Mouse (Mus musculus) myocyte (in vitro differentiated cells): ENCODE measurements around the gene Lrrc8b. TPM values are rescaled to one million over a fixed set of nuclear protein-coding genes. Genes with fewer than 3 reads are reported as not detected.

ENCODE experiments used
- H3K27me3 ChIP-seq: one replicate; pipeline ENCODE4 v1.6.1; 2011; ENCODE audit not compliant: control insufficient read depth, insufficient read depth, insufficient read length
- H3K36me3 ChIP-seq: one replicate; pipeline ENCODE4 v1.6.1; 2011; ENCODE audit not compliant: control insufficient read depth, insufficient read depth
- H3K4me2 ChIP-seq: one replicate; pipeline ENCODE4 v1.6.1; 2011; ENCODE audit warnings: low read depth, control low read depth
- H3K4me3 ChIP-seq: one replicate; pipeline ENCODE4 v1.5.1; 2011; ENCODE audit warnings: mild to moderate bottlenecking, control low read depth, moderate library complexity
- H3K79me2 ChIP-seq: one replicate; pipeline ENCODE4 v1.6.1; 2011; ENCODE audit not compliant: control insufficient read depth, insufficient read depth
- H3ac ChIP-seq: one replicate; pipeline ENCODE4 v1.6.1; 2011; ENCODE audit not compliant: control insufficient read depth, insufficient read length
- CEBPB ChIP-seq: IDR thresholded peaks from 2 replicates; pipeline ENCODE4 v1.6.1; 2011; ENCODE audit warnings: mild to moderate bottlenecking, moderate library complexity; ENCODE audit not compliant: poor library complexity, insufficient read depth, severe bottlenecking
- E2F4 ChIP-seq: IDR thresholded peaks from one replicate; pipeline ENCODE4 v1.6.1; 2011; ENCODE audit warnings: mild to moderate bottlenecking, control low read depth, moderate library complexity; ENCODE audit not compliant: insufficient read depth
- MAX ChIP-seq: IDR thresholded peaks from one replicate; pipeline ENCODE4 v1.6.1; 2011; ENCODE audit warnings: low read depth, mild to moderate bottlenecking, control low read depth
- MYOD1 ChIP-seq, 3 experiments: IDR thresholded peaks; one replicate each; pipeline ENCODE4 v1.6.1; 2011; ENCODE audit warnings: control low read depth in 2 of 3, low read depth in 2 of 3, mild to moderate bottlenecking in 2 of 3, moderate library complexity in 1 of 3; ENCODE audit not compliant: insufficient read length in 2 of 3, control insufficient read depth in 1 of 3
- MYOG ChIP-seq, 3 experiments: IDR thresholded peaks; one replicate each; pipeline ENCODE4 v1.6.1; 2011; ENCODE audit warnings: control low read depth in 2 of 3, low read depth in 2 of 3, mild to moderate bottlenecking in 2 of 3; ENCODE audit not compliant: insufficient read length in 2 of 3, control insufficient read depth in 1 of 3, insufficient read depth in 1 of 3
- POLR2A ChIP-seq: IDR thresholded peaks from one replicate; pipeline ENCODE4 v1.6.1; 2011; ENCODE audit warnings: low read depth, mild to moderate bottlenecking, control low read depth, moderate library complexity; ENCODE audit not compliant: insufficient read length
- POLR2AphosphoS2 ChIP-seq: IDR thresholded peaks from one replicate; pipeline ENCODE4 v1.6.1; 2011; ENCODE audit warnings: low read depth, control low read depth; ENCODE audit not compliant: insufficient read length
- REST ChIP-seq: IDR thresholded peaks from one replicate; pipeline ENCODE4 v1.6.1; 2011; ENCODE audit warnings: mild to moderate bottlenecking, control low read depth, moderate library complexity; ENCODE audit not compliant: insufficient read depth, insufficient read length
- SRF ChIP-seq: IDR thresholded peaks from one replicate; pipeline ENCODE4 v1.6.1; 2011; ENCODE audit warnings: low read depth; ENCODE audit not compliant: control insufficient read depth, insufficient read length
- TCF12 ChIP-seq: IDR thresholded peaks from one replicate; pipeline ENCODE4 v1.6.1; 2011; ENCODE audit warnings: mild to moderate bottlenecking, control low read depth; ENCODE audit not compliant: poor library complexity, insufficient read depth, severe bottlenecking
- TCF3 ChIP-seq: IDR thresholded peaks from one replicate; pipeline ENCODE4 v1.6.1; 2011; ENCODE audit warnings: low read depth, control low read depth; ENCODE audit not compliant: insufficient read length
- USF1 ChIP-seq: IDR thresholded peaks from one replicate; pipeline ENCODE4 v1.6.1; 2011; ENCODE audit warnings: low read depth, mild to moderate bottlenecking, control low read depth, moderate library complexity
- polyA plus RNA-seq: library from polyadenylated mRNA; unstranded; fragments of >200 nt; fragmentation: generic; extraction: Trizol; gene quantifications from one replicate; pipeline ENCODE4 v1.2.1, GENCODE M21; 2012; ENCODE audit warnings: missing spikeins

The Lrrc8b gene
- polyA plus RNA-seq, 1 experiment: 4.4 TPM

DNA sequence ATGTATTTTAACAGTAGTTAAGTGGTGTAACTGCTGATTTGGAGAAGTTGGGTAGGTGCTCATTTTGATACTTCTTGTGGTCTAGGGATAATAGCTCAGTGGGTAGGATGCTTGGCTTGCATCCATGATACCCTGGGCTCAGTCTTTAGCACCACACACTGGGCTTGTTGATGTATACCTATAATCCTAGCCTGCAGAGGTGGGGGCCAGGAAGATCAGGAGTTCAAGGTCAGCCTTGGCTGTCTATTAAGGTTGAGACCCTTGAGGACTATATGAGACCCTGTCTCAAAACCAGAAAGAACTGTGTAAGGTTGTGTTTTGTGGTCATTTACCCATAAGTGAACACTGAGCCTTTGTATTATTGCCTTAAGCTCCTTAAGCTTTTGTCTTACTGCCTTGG lies 49.1 kb downstream of the Lrrc8b start:
- Histone ChIP-seq H3K36me3 (no peaks in the 10 kb centered on the region), H3K27me3 (no peaks in the 10 kb centered on the region), H3K4me2 (no peak overlapping the region), H3ac (no peak overlapping the region), H3K79me2 (no peaks in the 10 kb centered on the region), H3K4me3 (no peak overlapping the region)
- no peak for TF ChIP-seq MAX
- TF ChIP-seq REST: no peak
- no peak for TF ChIP-seq TCF12
- TF ChIP-seq MYOG (IDR thresholded peaks at IDR 0.05; ENCODE audit: control insufficient read depth in 1 of 3, insufficient read depth in 1 of 3, insufficient read length in 2 of 3, low read depth in 2 of 3): no peak
- no peak for TF ChIP-seq CEBPB
- TF ChIP-seq POLR2A: no peak
- no peak for TF ChIP-seq E2F4
- no peak for TF ChIP-seq SRF
- no peak for TF ChIP-seq POLR2AphosphoS2
- TF ChIP-seq USF1: no peak
- TF ChIP-seq TCF3: no peak
- TF ChIP-seq MYOD1 (IDR thresholded peaks at IDR 0.05; ENCODE audit: control insufficient read depth in 1 of 3, insufficient read length in 2 of 3, low read depth in 2 of 3): no peak

DNA sequence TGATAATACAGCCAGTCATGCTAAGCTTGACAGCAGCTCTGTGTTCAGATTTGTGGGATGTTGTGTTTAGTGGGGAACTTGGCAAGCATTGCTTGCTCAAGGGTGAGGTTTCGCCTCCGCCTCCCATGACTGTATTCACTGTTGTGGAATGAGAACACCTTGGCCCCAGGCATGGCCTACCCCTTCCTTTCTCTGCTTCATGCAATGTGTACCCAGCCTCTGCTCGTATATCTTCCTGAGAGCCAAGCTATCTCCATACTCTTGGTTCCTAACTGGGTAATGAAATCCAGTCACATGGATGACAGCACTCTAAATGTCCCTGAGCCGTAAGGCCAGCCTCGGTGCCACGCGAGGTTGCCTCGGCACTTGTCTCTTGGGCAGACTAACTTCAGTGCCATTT lies 50.0 kb downstream of the Lrrc8b start:
- no peaks in the 10 kb centered on the region for H3K79me2 ChIP-seq
- no peaks in the 10 kb centered on the region for H3K27me3 ChIP-seq
- no peak for TF ChIP-seq MYOD1 (IDR thresholded peaks at IDR 0.05; ENCODE audit: control insufficient read depth in 1 of 3, insufficient read length in 2 of 3, low read depth in 2 of 3)
- no peak for TF ChIP-seq MAX
- no peak for TF ChIP-seq TCF3
- no peak for TF ChIP-seq POLR2AphosphoS2
- TF ChIP-seq CEBPB: no peak
- no peak for TF ChIP-seq POLR2A
- TF ChIP-seq TCF12: no peak
- TF ChIP-seq E2F4: no peak
- no peak for TF ChIP-seq MYOG (IDR thresholded peaks at IDR 0.05; ENCODE audit: control insufficient read depth in 1 of 3, insufficient read depth in 1 of 3, insufficient read length in 2 of 3, low read depth in 2 of 3)
- TF ChIP-seq SRF: no peak
- no peak for TF ChIP-seq REST
- TF ChIP-seq USF1: no peak
- no peak overlapping the region for H3ac ChIP-seq
- H3K4me2 ChIP-seq: no peak overlapping the region
- H3K36me3 ChIP-seq: no peaks in the 10 kb centered on the region
- no peak overlapping the region for H3K4me3 ChIP-seq

DNA sequence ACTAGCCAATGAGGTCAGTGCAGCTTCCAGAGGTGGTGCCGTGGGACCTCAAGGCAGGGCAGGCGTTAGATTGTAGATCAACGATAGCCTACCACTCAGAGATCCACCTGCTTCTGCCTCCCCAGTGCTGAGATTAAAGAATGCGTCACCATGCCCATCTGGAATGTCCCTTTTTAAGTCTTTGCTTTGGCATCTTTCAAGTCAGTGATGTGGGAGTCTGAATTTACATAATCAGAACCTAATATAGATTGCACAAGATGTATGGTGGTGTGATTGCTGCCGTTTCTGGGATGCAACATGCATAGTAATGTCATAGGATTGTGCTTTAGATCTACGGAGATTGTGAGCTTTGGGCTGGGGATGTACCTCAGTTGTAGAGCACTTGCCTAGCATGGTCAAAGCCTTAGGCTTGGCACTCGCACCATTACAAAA lies 50.9 kb downstream of the Lrrc8b start:
- TF ChIP-seq POLR2A: no peak
- TF ChIP-seq MYOG (IDR thresholded peaks at IDR 0.05; ENCODE audit: control insufficient read depth in 1 of 3, insufficient read depth in 1 of 3, insufficient read length in 2 of 3, low read depth in 2 of 3): no peak
- TF ChIP-seq MYOD1 (IDR thresholded peaks at IDR 0.05; ENCODE audit: control insufficient read depth in 1 of 3, insufficient read length in 2 of 3, low read depth in 2 of 3): no peak
- no peak for TF ChIP-seq E2F4
- TF ChIP-seq TCF3: no peak
- TF ChIP-seq CEBPB: no peak
- no peak for TF ChIP-seq REST
- no peak for TF ChIP-seq SRF

GRCm38 (mm10) chr5:105467271-105467670 lies 51.7 kb downstream of the Lrrc8b start:
- Histone ChIP-seq H3K79me2 (no peaks in the 10 kb centered on the region), H3K36me3 (no peaks in the 10 kb centered on the region), H3K4me3 (no peak overlapping the region), H3K27me3 (no peaks in the 10 kb centered on the region), H3K4me2 (no peak overlapping the region), H3ac (no peak overlapping the region)
- TF ChIP-seq TCF3 (no peak), SRF (no peak), POLR2A (no peak), CEBPB (no peak), MYOD1 (IDR thresholded peaks at IDR 0.05; ENCODE audit: control insufficient read depth in 1 of 3, insufficient read length in 2 of 3, low read depth in 2 of 3) (no peak), POLR2AphosphoS2 (no peak), E2F4 (no peak), MYOG (IDR thresholded peaks at IDR 0.05; ENCODE audit: control insufficient read depth in 1 of 3, insufficient read depth in 1 of 3, insufficient read length in 2 of 3, low read depth in 2 of 3) (no peak)

More for the DNA sequence above, 50.9 kb downstream of the Lrrc8b start:
- no peaks in the 10 kb centered on the region for H3K36me3 ChIP-seq
- H3ac ChIP-seq: no peak overlapping the region
- no peaks in the 10 kb centered on the region for H3K79me2 ChIP-seq
- no peak overlapping the region for H3K4me2 ChIP-seq
- no peak overlapping the region for H3K4me3 ChIP-seq
- H3K27me3 ChIP-seq: no peaks in the 10 kb centered on the region

- TF ChIP-seq MYOG (IDR thresholded peaks at IDR 0.05; ENCODE audit: control insufficient read depth in 1 of 3, insufficient read depth in 1 of 3, insufficient read length in 2 of 3, low read depth in 2 of 3) (no peak), TCF3 (no peak), TCF12 (no peak), POLR2AphosphoS2 (no peak), MAX (no peak), E2F4 (no peak), REST (no peak), USF1 (no peak), MYOD1 (IDR thresholded peaks at IDR 0.05; ENCODE audit: control insufficient read depth in 1 of 3, insufficient read length in 2 of 3, low read depth in 2 of 3) (no peak), SRF (no peak), POLR2A (no peak), CEBPB (no peak)
- no peak overlapping the region for H3ac ChIP-seq
- H3K4me3 ChIP-seq: no peak overlapping the region
Measured at GRCm38 (mm10) chr5:105472983-105473705, 57.6 kb downstream of the Lrrc8b start.

More at GRCm38 (mm10) chr5:105472983-105473705, 57.6 kb downstream of the Lrrc8b start:
- H3K79me2 ChIP-seq: no peaks in the 10 kb centered on the region
- H3K27me3 ChIP-seq: no peaks in the 10 kb centered on the region
- no peak overlapping the region for H3K4me2 ChIP-seq
- H3K36me3 ChIP-seq: no peaks in the 10 kb centered on the region
